Mouse (Mus musculus) myocyte (in vitro differentiated cells): ENCODE measurements around the gene Arhgap21.

Experiments used
- MAX ChIP-seq: IDR thresholded peaks from one replicate; pipeline ENCODE4 v1.6.1; 2011; ENCODE audit warnings: low read depth, mild to moderate bottlenecking, control low read depth
- MYOG ChIP-seq, 3 experiments: IDR thresholded peaks; one replicate each; pipeline ENCODE4 v1.6.1; 2011; ENCODE audit warnings: control low read depth in 2 of 3, low read depth in 2 of 3, mild to moderate bottlenecking in 2 of 3; ENCODE audit not compliant: insufficient read length in 2 of 3, control insufficient read depth in 1 of 3, insufficient read depth in 1 of 3
- SRF ChIP-seq: IDR thresholded peaks from one replicate; pipeline ENCODE4 v1.6.1; 2011; ENCODE audit warnings: low read depth; ENCODE audit not compliant: control insufficient read depth, insufficient read length

DNA sequence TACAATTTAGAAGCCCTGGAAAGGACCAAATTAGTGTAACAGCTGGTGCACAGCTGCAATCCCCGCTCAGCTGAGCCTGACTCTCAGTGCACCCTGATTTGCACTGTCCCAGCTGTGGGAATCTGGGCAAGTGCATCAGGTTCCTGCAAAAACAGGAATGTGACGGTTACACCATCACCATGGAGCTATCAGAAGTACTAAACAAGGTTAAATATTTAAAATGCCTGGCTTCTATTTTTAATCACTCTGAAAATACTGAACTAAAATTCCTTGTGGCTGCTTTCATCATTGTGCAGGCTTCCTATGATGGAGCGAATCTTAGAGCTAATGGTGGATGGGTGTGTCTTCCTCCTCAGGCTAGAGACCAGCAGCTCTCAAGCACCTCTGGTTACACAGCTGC, 29.3 kb downstream of the Arhgap21 start:
- no peak for TF ChIP-seq SRF
- TF ChIP-seq MAX: no peak
- peak in 1 of 3 experiments; percentile 74 for TF ChIP-seq MYOG (IDR thresholded peaks at IDR 0.05; ENCODE audit: control insufficient read depth in 1 of 3, insufficient read depth in 1 of 3, insufficient read length in 2 of 3, low read depth in 2 of 3)
